Mouse (Mus musculus): ENCODE data around the gene Mybl2. TPM values are rescaled to one million over a fixed set of nuclear protein-coding genes. Genes with fewer than 3 reads are reported as not detected.

Gene Mybl2
- polyA plus RNA-seq, 1 experiment from 2014 or later, result 25.9 TPM

Small RNAs within 50 kb of the gene (microRNA-seq; reads per million reads assigned to microRNA genes)
- gene Gm22174, result not detected
- not detected for gene Mir7003

Other genes starting within 250 kb of the Mybl2 start
- 215 and 243 TPM in 2 replicates for gene Srsf6, start 123.2 kb upstream of the Mybl2 start, polyA plus RNA-seq (2014; fragmentation: Nextera tagmentation; extraction: Ambion mirVana)
- gene L3mbtl1, start 111.2 kb upstream of the Mybl2 start, polyA plus RNA-seq (2014; fragmentation: Nextera tagmentation; extraction: Ambion mirVana), result 0.07 TPM in 1 of 2 replicates, not detected in the other
- gene Sgk2, start 67.4 kb upstream of the Mybl2 start, polyA plus RNA-seq (2014; fragmentation: Nextera tagmentation; extraction: Ambion mirVana), result 0.97 and 2.5 TPM in 2 replicates
- gene Ift52, start 37.3 kb upstream of the Mybl2 start, polyA plus RNA-seq (2014; fragmentation: Nextera tagmentation; extraction: Ambion mirVana), result 43.4 and 56.0 TPM in 2 replicates
- gene Gtsf1l, start 33.2 kb downstream of the Mybl2 start, polyA plus RNA-seq (2014; fragmentation: Nextera tagmentation; extraction: Ambion mirVana), result 0.24 TPM in 1 of 2 replicates, not detected in the other
- 1.2 and 2.9 TPM in 2 replicates for gene Tox2, start 148.4 kb downstream of the Mybl2 start, polyA plus RNA-seq (2014; fragmentation: Nextera tagmentation; extraction: Ambion mirVana)